In the genomic region with DNA sequence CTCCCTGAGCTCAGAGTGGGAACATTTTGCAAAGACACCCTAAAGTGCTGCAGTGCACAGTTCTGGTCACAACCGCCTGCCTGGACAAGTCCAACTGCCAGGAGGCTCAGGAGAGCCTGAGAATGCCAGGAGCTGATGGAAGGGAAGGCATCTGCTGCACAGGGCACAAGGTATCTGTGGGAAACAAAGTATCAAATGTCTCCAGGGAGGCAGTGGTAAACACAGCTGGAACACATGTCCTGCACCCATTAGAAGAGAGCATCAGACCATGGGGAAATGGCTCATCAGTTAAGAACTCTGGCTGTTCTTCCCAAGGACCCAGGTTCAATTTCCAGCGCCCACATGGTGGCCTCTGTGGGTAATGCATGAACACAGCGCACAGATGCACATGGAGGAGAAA, we compare ENCODE assay signal across 16 mouse cellular contexts.
"Had no signal": no experiment of that assay in that cellular context is flagged by ENCODE, and none has a peak within 500 bp of the region (broad histone marks: within the 10 kb centered on the region; RNA-seq: fewer than 3 reads in every experiment).

No protein-coding gene starts in this region.

- H3K4me3 ChIP-seq: intestine, embryonic 15.5 days; left cerebral cortex, adult 2 months; limb, embryonic 12.5 days; limb, embryonic 15.5 days; midbrain, embryonic 13.5 days had no signal

- H3K9ac ChIP-seq: intestine, embryonic 15.5 days; limb, embryonic 12.5 days; limb, embryonic 15.5 days; liver, embryonic 14.5 days; liver, postnatal 0 days; lung, embryonic 14.5 days; midbrain, embryonic 13.5 days had no signal

- H3K9me3 ChIP-seq: intestine, embryonic 15.5 days; limb, embryonic 12.5 days; limb, embryonic 15.5 days; midbrain, embryonic 13.5 days had no signal

- ATAC-seq: intestine, embryonic 15.5 days; liver, postnatal 0 days; lung, postnatal 0 days; midbrain, embryonic 13.5 days had no signal

- H3K27ac ChIP-seq: intestine, embryonic 15.5 days; left cerebral cortex, adult 2 months; limb, embryonic 12.5 days; limb, embryonic 15.5 days; liver, embryonic 14.5 days; macrophage had no signal

- DNase-seq: kidney, adult 11 months; kidney, postnatal 14 days; layer of hippocampus, postnatal 36 days; left cerebral cortex, postnatal 4 days; liver, postnatal 0 days; lung, embryonic 14.5 days; thymus, postnatal 25 days had no signal

- H3K27me3 ChIP-seq: intestine, embryonic 15.5 days; limb, embryonic 12.5 days; limb, embryonic 15.5 days had no signal

- H3K4me1 ChIP-seq: intestine, embryonic 15.5 days had no signal

- H3K36me3 ChIP-seq: intestine, embryonic 15.5 days; limb, embryonic 12.5 days; limb, embryonic 15.5 days; midbrain, embryonic 13.5 days had no signal

- H3K4me2 ChIP-seq: intestine, embryonic 15.5 days; limb, embryonic 12.5 days; limb, embryonic 15.5 days; liver, embryonic 11.5 days; lung, embryonic 14.5 days; midbrain, embryonic 13.5 days had no signal
